In genomic region chr11:6007010-6007778, GRCm38 (mm10) we compare ENCODE assay signal across 7 mouse cellular contexts. TPM values are rescaled to one million over a fixed set of nuclear protein-coding genes. Genes with fewer than 3 reads are reported as not detected.
DNase-seq lines count a peak whose midpoint lies in the region; ATAC-seq and TF ChIP-seq lines count a peak whose summit lies in the region.
"Not testable (repeated sequence)": the region's sequence is repeated elsewhere in the genome, so short reads cannot be mapped to it uniquely, and the experiment has no call there.

No protein-coding gene starts in this region.

- H3K27me3 ChIP-seq in embryonic facial prominence, embryonic 11.5 days (ENCODE audit: control insufficient read depth, insufficient read depth, low read length); forebrain, embryonic 16.5 days (replicated peaks; ENCODE audit: control insufficient read depth, insufficient read depth, low read length); kidney, embryonic 14.5 days (ENCODE audit: control insufficient read depth, insufficient read depth, low read length); liver, adult 2 months (ENCODE audit: control insufficient read depth, insufficient read depth, low read length); neural tube, embryonic 14.5 days (ENCODE audit: control insufficient read depth, insufficient read depth, low read length): not testable (repeated sequence)
- H3K27me3 ChIP-seq in hindbrain, embryonic 10.5 days (ENCODE audit: insufficient read depth, poor library complexity, severe bottlenecking): peaks cover 44% of the 10 kb centered on the region

- not testable (repeated sequence) for TF ChIP-seq CTCF in liver, adult 2 months (IDR thresholded peaks at IDR 0.05; ENCODE audit: low read depth, low read length)

- H3K4me3 ChIP-seq in embryonic facial prominence, embryonic 11.5 days (ENCODE audit: low read depth, low read length): peak overlapping the region; percentile 35
- peak overlapping the region; percentile 45 for H3K4me3 ChIP-seq in forebrain, embryonic 16.5 days (replicated peaks; ENCODE audit: low read length)
- H3K4me3 ChIP-seq in hindbrain, embryonic 10.5 days: peak overlapping the region; percentile 51
- H3K4me3 ChIP-seq in kidney, embryonic 14.5 days (ENCODE audit: low read length): peak overlapping the region; percentile 37
- H3K4me3 ChIP-seq in liver, adult 2 months (ENCODE audit: insufficient read depth, low read depth, low read length): peak overlapping the region; percentile 84
- peak overlapping the region; percentile 29 for H3K4me3 ChIP-seq in neural tube, embryonic 14.5 days (ENCODE audit: low read depth, low read length)

- H3K4me2 ChIP-seq in embryonic facial prominence, embryonic 11.5 days (ENCODE audit: low read depth, low read length): peak overlapping the region; percentile 33
- H3K4me2 ChIP-seq in forebrain, embryonic 16.5 days (ENCODE audit: low read length): peak overlapping the region; percentile 50
- H3K4me2 ChIP-seq in kidney, embryonic 14.5 days (replicated peaks; ENCODE audit: low read depth, low read length): peak overlapping the region; percentile 40
- H3K4me2 ChIP-seq in neural tube, embryonic 14.5 days (ENCODE audit: low read depth, low read length): peak overlapping the region; percentile 46

- not testable (repeated sequence) for H3K9ac ChIP-seq in embryonic facial prominence, embryonic 11.5 days (replicated peaks; ENCODE audit: low read length)
- peak overlapping the region; percentile 57 for H3K9ac ChIP-seq in forebrain, embryonic 16.5 days (replicated peaks; ENCODE audit: low read depth, low read length)
- H3K9ac ChIP-seq in kidney, embryonic 14.5 days (ENCODE audit: low read depth, low read length): peak overlapping the region; percentile 36; the same call in 1 of the 2 replicates
- peak overlapping the region; percentile 92 for H3K9ac ChIP-seq in liver, adult 2 months (ENCODE audit: low read depth, low read length)
- peak overlapping the region; percentile 34; the same call in 1 of the 2 replicates for H3K9ac ChIP-seq in neural tube, embryonic 14.5 days (replicated peaks; ENCODE audit: low read depth, low read length)

- 0 out of 2 replicates have a peak, but pooled peaks have one; percentile 62 for ATAC-seq in embryonic facial prominence, embryonic 11.5 days (replicated peaks; ENCODE audit: insufficient number of reproducible peaks, low FRiP score, low TSS enrichment, low read depth)
- peak; percentile 82 for ATAC-seq in forebrain, embryonic 16.5 days
- not testable (repeated sequence) for ATAC-seq in kidney, embryonic 14.5 days (ENCODE audit: low FRiP score, low TSS enrichment)
- ATAC-seq in megakaryocyte, adult 5-6 weeks (ENCODE audit: poor library complexity, severe bottlenecking): peak; percentile 54; the same call in 1 of the 2 replicates
- peak; percentile 72; the same call in 1 of the 2 replicates for ATAC-seq in neural tube, embryonic 14.5 days (ENCODE audit: low read depth)

- not testable (repeated sequence) for H3K27ac ChIP-seq in embryonic facial prominence, embryonic 11.5 days (replicated peaks; ENCODE audit: low read depth, low read length); forebrain, embryonic 16.5 days (ENCODE audit: low read length); hindbrain, embryonic 10.5 days; kidney, embryonic 14.5 days (ENCODE audit: low read depth, low read length); neural tube, embryonic 14.5 days (ENCODE audit: low read depth, low read length)
- peak overlapping the region; percentile 97 for H3K27ac ChIP-seq in liver, adult 2 months (replicated peaks; ENCODE audit: insufficient read depth, low read depth, low read length)

- H3K79me2 ChIP-seq in liver, adult 2 months (ENCODE audit: control insufficient read depth, insufficient read depth, low read length): not testable (repeated sequence)

- H3K9me3 ChIP-seq in embryonic facial prominence, embryonic 11.5 days (replicated peaks; ENCODE audit: control insufficient read depth, low read length); forebrain, embryonic 16.5 days (ENCODE audit: control insufficient read depth, low read length); hindbrain, embryonic 10.5 days; kidney, embryonic 14.5 days (ENCODE audit: control insufficient read depth, low read length); neural tube, embryonic 14.5 days (ENCODE audit: control insufficient read depth, low read length): not testable (repeated sequence)

- 0 out of 2 replicates have a peak, but pooled peaks have one; percentile 36 for TF ChIP-seq POLR2A in liver, adult 2 months (IDR thresholded peaks at IDR 0.05; ENCODE audit: extremely low read depth, insufficient read depth, low read length)

- 4% methylated on average over 20 of the region's 49 CpGs for WGBS in embryonic facial prominence, embryonic 11.5 days
- 2% methylated on average over 22 of the region's 49 CpGs for WGBS in forebrain, embryonic 16.5 days
- WGBS in hindbrain, embryonic 10.5 days: 1% methylated on average over 24 of the region's 49 CpGs
- under 1% methylated on average over 22 of the region's 49 CpGs for whole genome bisulfite sequencing in kidney, embryonic 14.5 days
- 6% methylated on average over 22 of the region's 49 CpGs for WGBS in liver, adult 2 months
- 1% methylated on average over 19 of the region's 49 CpGs for WGBS in neural tube, embryonic 14.5 days

- not testable (repeated sequence) for H3K4me1 ChIP-seq in embryonic facial prominence, embryonic 11.5 days (ENCODE audit: control insufficient read depth, insufficient read depth, low read length); forebrain, embryonic 16.5 days (replicated peaks; ENCODE audit: control insufficient read depth, insufficient read depth, low read length); hindbrain, embryonic 10.5 days (replicated peaks); kidney, embryonic 14.5 days (ENCODE audit: control insufficient read depth, insufficient read depth, low read length); neural tube, embryonic 14.5 days (ENCODE audit: control insufficient read depth, insufficient read depth, low read length)
- H3K4me1 ChIP-seq in liver, adult 2 months (ENCODE audit: control insufficient read depth, insufficient read depth, low read length): peaks cover 17% of the 10 kb centered on the region

- not testable (repeated sequence) for DNase-seq in embryonic facial prominence, embryonic 11.5 days (ENCODE audit: low spot score)
- peak; percentile 29 for DNase-seq in hindbrain, embryonic 10.5 days (ENCODE audit: low spot score)
- peak; percentile 42 for DNase-seq in liver, adult 2 months (ENCODE audit: extremely low read depth, low read depth, low spot score)

- not testable (repeated sequence) for H3K36me3 ChIP-seq in embryonic facial prominence, embryonic 11.5 days (replicated peaks; ENCODE audit: control insufficient read depth, insufficient read depth, low read depth, low read length); forebrain, embryonic 16.5 days (ENCODE audit: control insufficient read depth, insufficient read depth); hindbrain, embryonic 10.5 days; kidney, embryonic 14.5 days (ENCODE audit: control insufficient read depth, insufficient read depth, low read length); liver, adult 2 months (ENCODE audit: control insufficient read depth, insufficient read depth, low read length); neural tube, embryonic 14.5 days (ENCODE audit: control insufficient read depth, insufficient read depth, low read length)

RNA-seq across cellular contexts. Expression of gene Ykt6, which starts 51.7 kb away (rescaled TPM):
- polyA plus RNA-seq in embryonic facial prominence, embryonic 11.5 days (2014; fragmentation: Nextera tagmentation; extraction: Ambion mirVana): 30.1 and 31.4 TPM in 2 replicates
- polyA plus RNA-seq in forebrain, embryonic 16.5 days (2015; fragmentation: Nextera tagmentation; extraction: Ambion mirVana): 93.4 and 111 TPM in 2 replicates
- polyA plus RNA-seq in hindbrain, embryonic 10.5 days (2016; fragmentation: Nextera tagmentation; extraction: Ambion mirVana): 53.4 and 54.5 TPM in 2 replicates
- 23.1 and 34.4 TPM in 2 replicates for polyA plus RNA-seq in kidney, embryonic 14.5 days (2014; fragmentation: Nextera tagmentation; extraction: Ambion mirVana)
- 41.6 and 41.8 TPM in 2 replicates for total RNA-seq in liver, adult 2 months (2014; rRNA removed)
- 37.4 and 39.9 TPM in 2 replicates for polyA plus RNA-seq in liver, adult 2 months (2012; rRNA removed)
- 18.2 and 21.0 TPM in 2 replicates for total RNA-seq in megakaryocyte, adult 5-6 weeks (2015)
- total RNA-seq in megakaryocyte, adult 5-6 weeks (2017): 41.8 and 54.2 TPM in 2 replicates
- polyA plus RNA-seq in neural tube, embryonic 14.5 days (2014; fragmentation: Nextera tagmentation; extraction: Ambion mirVana): 39.1 and 40.9 TPM in 2 replicates

RNA-seq across cellular contexts. Expression of gene Gck, which starts 57.3 kb away (rescaled TPM):
- polyA plus RNA-seq in embryonic facial prominence, embryonic 11.5 days (2014; fragmentation: Nextera tagmentation; extraction: Ambion mirVana): 2.2 and 2.6 TPM in 2 replicates
- 5.5 and 8.2 TPM in 2 replicates for polyA plus RNA-seq in forebrain, embryonic 16.5 days (2015; fragmentation: Nextera tagmentation; extraction: Ambion mirVana)
- 2.5 and 3.8 TPM in 2 replicates for polyA plus RNA-seq in hindbrain, embryonic 10.5 days (2016; fragmentation: Nextera tagmentation; extraction: Ambion mirVana)
- 1.5 and 2.0 TPM in 2 replicates for polyA plus RNA-seq in kidney, embryonic 14.5 days (2014; fragmentation: Nextera tagmentation; extraction: Ambion mirVana)
- total RNA-seq in liver, adult 2 months (2014; rRNA removed): 69.5 and 94.4 TPM in 2 replicates
- polyA plus RNA-seq in liver, adult 2 months (2012; rRNA removed): 112 and 155 TPM in 2 replicates
- total RNA-seq in megakaryocyte, adult 5-6 weeks (2015): not detected in 2 replicates
- not detected in 2 replicates for total RNA-seq in megakaryocyte, adult 5-6 weeks (2017)
- 1.7 and 3.5 TPM in 2 replicates for polyA plus RNA-seq in neural tube, embryonic 14.5 days (2014; fragmentation: Nextera tagmentation; extraction: Ambion mirVana)

RNA-seq across cellular contexts. Expression of gene Camk2b, which starts 59.0 kb away (rescaled TPM):
- 1.6 and 1.7 TPM in 2 replicates for polyA plus RNA-seq in embryonic facial prominence, embryonic 11.5 days (2014; fragmentation: Nextera tagmentation; extraction: Ambion mirVana)
- 163 and 171 TPM in 2 replicates for polyA plus RNA-seq in forebrain, embryonic 16.5 days (2015; fragmentation: Nextera tagmentation; extraction: Ambion mirVana)
- polyA plus RNA-seq in hindbrain, embryonic 10.5 days (2016; fragmentation: Nextera tagmentation; extraction: Ambion mirVana): 1.8 and 3.6 TPM in 2 replicates
- 4.2 and 4.4 TPM in 2 replicates for polyA plus RNA-seq in kidney, embryonic 14.5 days (2014; fragmentation: Nextera tagmentation; extraction: Ambion mirVana)
- total RNA-seq in liver, adult 2 months (2014; rRNA removed): 6.4 and 8.5 TPM in 2 replicates
- polyA plus RNA-seq in liver, adult 2 months (2012; rRNA removed): 2.9 and 8.1 TPM in 2 replicates
- total RNA-seq in megakaryocyte, adult 5-6 weeks (2015): 0.38 and 0.71 TPM in 2 replicates
- total RNA-seq in megakaryocyte, adult 5-6 weeks (2017): 0.59 and 1.3 TPM in 2 replicates
- polyA plus RNA-seq in neural tube, embryonic 14.5 days (2014; fragmentation: Nextera tagmentation; extraction: Ambion mirVana): 106 and 144 TPM in 2 replicates

Comparison
In these comparisons a context has a peak if more than half of its experiments do, and no peak if none do; other contexts are left out.
1. H3K4me3 ChIP-seq: peak in every context shown above with its lines; median percentile 84 in liver, adult 2 months; 51 in hindbrain, embryonic 10.5 days; 45 in forebrain, embryonic 16.5 days; 37 in kidney, embryonic 14.5 days; 35 in embryonic facial prominence, embryonic 11.5 days; 29 in neural tube, embryonic 14.5 days.
2. RNA of gene Gck, which starts 57.3 kb away (polyA plus RNA-seq): 112 to 155 TPM in liver, adult 2 months; 5.5 to 8.2 TPM in forebrain, embryonic 16.5 days, 1.7 to 3.5 TPM in neural tube, embryonic 14.5 days, 2.5 to 3.8 TPM in hindbrain, embryonic 10.5 days, 2.2 to 2.6 TPM in embryonic facial prominence, embryonic 11.5 days and 1.5 to 2.0 TPM in kidney, embryonic 14.5 days; every median in the first group is over 10 times any median in the second.
3. RNA of gene Camk2b, which starts 59.0 kb away (polyA plus RNA-seq): 163 to 171 TPM in forebrain, embryonic 16.5 days and 106 to 144 TPM in neural tube, embryonic 14.5 days; 2.9 to 8.1 TPM in liver, adult 2 months, 4.2 to 4.4 TPM in kidney, embryonic 14.5 days, 1.8 to 3.6 TPM in hindbrain, embryonic 10.5 days and 1.6 to 1.7 TPM in embryonic facial prominence, embryonic 11.5 days; every median in the first group is over 10 times any median in the second.
4. Peak in every context shown above with its lines, with median percentiles within 50 percentile points of each other: H3K4me2 ChIP-seq.